Mouse (Mus musculus) induced T-regulatory cell, adult 2 months (primary cell): ENCODE data around the gene Adipor2.

Experiments
- DNase-seq: peaks from one replicate; pipeline ENCODE4 v3.0.0-alpha.2; 2012; ENCODE audit warnings: low read depth

Adipor2 gene

GRCm38 (mm10) chr6:119313096-119313495 lies 104.4 kb downstream of the Adipor2 start:
- no peak for DNase-seq

GRCm38 (mm10) chr6:119312381-119312780 lies 105.1 kb downstream of the Adipor2 start:
- no peak for DNase-seq

- no peak for DNase-seq
These were observed 107.3 kb downstream of the Adipor2 start for GRCm38 (mm10) chr6:119310176-119310575.

GRCm38 (mm10) chr6:119307867-119308413 lies 109.6 kb downstream of the Adipor2 start:
- no peak for DNase-seq

GRCm38 (mm10) chr6:119303331-119303730 lies 114.2 kb downstream of the Adipor2 start:
- no peak for DNase-seq
